Mouse (Mus musculus) urinary bladder, postnatal 25 days (tissue): ENCODE measurements around the gene Fbxo3.
"Not testable (repeated sequence)": the region's sequence is repeated elsewhere in the genome, so short reads cannot be mapped to it uniquely, and the experiment has no call there.

Experiments
- DNase-seq: peaks from one replicate; pipeline ENCODE4 v3.0.0; 2022; ENCODE audit warnings: low spot score

The Fbxo3 gene

GRCm38 (mm10) chr2:104036316-104036715 is 8.8 kb downstream of the Fbxo3 start:
- DNase-seq = no peak

- no peak for DNase-seq
Measured at GRCm38 (mm10) chr2:104038236-104038635, 10.7 kb downstream of the Fbxo3 start.

GRCm38 (mm10) chr2:104041632-104042031 is 14.1 kb downstream of the Fbxo3 start:
- DNase-seq = no peak

- no peak for DNase-seq
Measured at GRCm38 (mm10) chr2:104042766-104043165, 15.2 kb downstream of the Fbxo3 start.

GRCm38 (mm10) chr2:104043624-104044478 is 16.3 kb downstream of the Fbxo3 start:
- no peak for DNase-seq

GRCm38 (mm10) chr2:104044479-104045080 is 17.1 kb downstream of the Fbxo3 start:
- DNase-seq = no peak

GRCm38 (mm10) chr2:104058381-104058780 is 30.9 kb downstream of the Fbxo3 start:
- no peak for DNase-seq

- DNase-seq = no peak
Measured at GRCm38 (mm10) chr2:104058954-104059353, 31.4 kb downstream of the Fbxo3 start.

GRCm38 (mm10) chr2:104059786-104060185 is 32.3 kb downstream of the Fbxo3 start:
- DNase-seq = no peak

GRCm38 (mm10) chr2:104060996-104061395 is 33.5 kb downstream of the Fbxo3 start:
- no peak for DNase-seq

- DNase-seq = no peak
Measured at GRCm38 (mm10) chr2:104062665-104063064, 35.1 kb downstream of the Fbxo3 start.

- no peak for DNase-seq
Measured at GRCm38 (mm10) chr2:104064152-104064551, 36.6 kb downstream of the Fbxo3 start.

- DNase-seq = not testable (repeated sequence)
Measured at GRCm38 (mm10) chr2:104065526-104065925, 38.0 kb downstream of the Fbxo3 start, which contains the start of gene Gm10912. Gm10912 (plus strand) TSS chr2:104065826.

- DNase-seq = not testable (repeated sequence)
Measured at GRCm38 (mm10) chr2:104068450-104068849, 40.9 kb downstream of the Fbxo3 start, which contains the start of gene Gm10799. Gm10799 (minus strand) TSS chr2:104068550.

- peak; percentile 24 for DNase-seq
Measured at GRCm38 (mm10) chr2:104069704-104070185, 42.2 kb downstream of the Fbxo3 start, which contains the start of gene Cd59b. Cd59b (plus strand) TSS chr2:104069849.

GRCm38 (mm10) chr2:104078285-104078684 is 50.8 kb downstream of the Fbxo3 start:
- not testable (repeated sequence) for DNase-seq

- not testable (repeated sequence) for DNase-seq
Measured at GRCm38 (mm10) chr2:104081436-104082050, 54.0 kb downstream of the Fbxo3 start.

- no peak for DNase-seq
Measured at GRCm38 (mm10) chr2:104082474-104082873, 55.0 kb downstream of the Fbxo3 start.

- DNase-seq = not testable (repeated sequence)
Measured at GRCm38 (mm10) chr2:104084027-104084426, 56.5 kb downstream of the Fbxo3 start.

GRCm38 (mm10) chr2:104087562-104087961 is 60.0 kb downstream of the Fbxo3 start:
- DNase-seq = not testable (repeated sequence)

- no peak for DNase-seq
Measured at GRCm38 (mm10) chr2:104093305-104093704, 65.8 kb downstream of the Fbxo3 start.

- DNase-seq = peak; percentile 71
Measured at GRCm38 (mm10) chr2:104095741-104096213, 68.3 kb downstream of the Fbxo3 start, which contains the start of gene Cd59a. Cd59a (plus strand) TSS chr2:104095801.
